Mouse (Mus musculus) urinary bladder, postnatal 0 days (tissue): ENCODE measurements around the gene Mttp. TPM values are rescaled to one million over a fixed set of nuclear protein-coding genes. Genes with fewer than 3 reads are reported as not detected.

ENCODE experiments used
- polyA plus RNA-seq: library from polyadenylated mRNA; unstranded; fragments of >200 nt; fragmentation: Nextera tagmentation; extraction: Ambion mirVana; gene quantifications from 2 replicates; pipeline ENCODE4 v1.2.1, GENCODE M21; 2015

The Mttp gene
- polyA plus RNA-seq: 3.5 and 3.7 TPM in 2 replicates

DNA sequence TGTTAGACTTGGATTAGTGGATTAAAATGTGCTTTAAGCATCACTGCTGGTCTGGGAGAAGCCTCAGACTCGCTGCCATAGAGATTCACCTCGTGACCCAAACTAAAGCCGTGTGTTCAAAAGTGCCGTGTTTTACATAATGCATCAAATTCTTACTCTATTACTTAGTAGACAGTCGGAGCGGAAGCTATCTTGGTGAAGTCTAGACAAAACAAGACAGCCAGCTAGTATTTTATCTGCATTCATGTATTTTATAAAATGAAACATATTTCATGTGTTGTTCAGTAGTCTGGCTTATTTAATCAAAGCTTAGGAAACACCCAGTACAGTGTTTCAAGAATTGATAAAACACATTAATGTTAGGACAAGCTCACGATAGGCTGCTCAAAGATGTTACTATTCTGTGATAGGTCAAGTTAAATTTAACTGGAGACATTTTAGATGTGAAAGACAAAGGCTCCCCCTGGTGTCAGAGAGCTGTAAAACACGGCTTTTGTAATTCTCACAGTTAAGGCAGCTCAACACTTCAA, at the start of gene Mttp:
Gene Mttp, minus strand, starts transcription at position 327 of the 530 bp plus-strand sequence.

DNA sequence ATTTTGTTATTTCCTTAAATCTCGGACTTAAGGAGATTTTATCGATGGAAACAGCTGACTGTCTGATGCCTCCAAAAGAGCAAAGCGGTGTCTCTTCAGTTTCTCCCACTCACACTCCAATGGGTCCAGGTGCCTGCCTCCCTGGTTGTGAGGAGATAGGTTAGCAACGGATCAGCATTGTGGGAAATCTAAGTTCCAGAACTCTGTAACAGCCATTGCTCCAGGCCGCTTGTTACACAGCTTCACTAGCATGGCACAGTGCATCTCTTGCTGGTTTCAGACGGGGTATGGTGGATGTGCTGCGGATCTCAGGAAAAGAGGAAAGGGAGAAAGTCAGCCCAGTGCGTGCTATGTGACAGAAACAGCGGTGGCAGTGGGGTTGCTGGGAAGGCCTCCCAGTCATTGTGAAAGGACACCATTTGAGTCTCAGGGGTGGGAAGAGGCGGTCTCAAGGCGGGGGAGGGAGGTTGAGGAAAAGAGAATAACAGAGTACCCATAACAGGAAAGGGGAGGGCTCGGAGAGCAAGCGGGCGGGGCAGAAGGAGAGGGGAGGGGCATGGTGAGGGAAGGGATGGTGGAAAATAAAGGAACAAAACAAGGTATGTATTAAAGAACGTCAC, 49.0 kb upstream of the Mttp start, which contains the start of gene 4930579F01Rik:
Gene 4930579F01Rik, minus strand, starts transcription at position 143 of the 620 bp plus-strand sequence.

DNA sequence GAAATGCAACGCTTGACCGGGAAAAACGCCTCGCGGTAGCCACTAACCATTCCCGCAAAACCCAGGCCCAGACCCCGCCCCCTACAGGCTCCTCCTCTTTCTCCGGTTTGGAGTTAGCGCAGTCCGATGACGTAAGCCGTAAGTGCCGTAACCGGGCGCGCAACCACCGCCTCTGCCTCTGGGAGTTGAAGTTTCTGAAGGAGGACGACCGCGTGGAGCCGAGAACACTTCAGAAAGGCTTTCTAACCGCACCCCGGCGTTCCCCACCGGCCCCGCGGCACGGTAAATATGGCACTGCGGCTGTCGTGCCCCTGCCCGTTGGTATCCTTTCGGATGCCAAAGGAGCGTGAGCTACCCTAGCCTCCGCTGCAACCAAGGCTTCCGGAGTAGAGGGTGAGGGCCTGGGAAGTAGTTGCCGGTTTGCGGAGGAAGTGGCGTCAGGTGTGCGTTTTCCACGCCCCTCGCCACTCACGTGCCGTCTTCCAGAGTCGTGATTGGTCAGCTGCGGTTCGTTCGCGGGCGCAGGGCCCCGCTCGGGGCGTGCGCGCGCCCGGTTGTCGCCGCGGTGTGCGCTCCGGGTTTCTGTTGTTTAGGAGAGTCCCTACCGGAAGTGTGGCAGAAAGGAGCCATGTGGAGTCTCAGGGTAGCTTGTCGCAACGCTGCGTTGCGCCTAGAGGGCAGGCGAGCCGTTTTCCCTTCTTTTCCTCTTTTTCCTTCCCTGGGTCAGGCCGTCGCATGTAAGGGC, 1.3 kb downstream of the Mttp start, which contains the start of gene Trmt10a:
Gene Trmt10a, plus strand, starts transcription at position 134 of the 745 bp plus-strand sequence.

DNA sequence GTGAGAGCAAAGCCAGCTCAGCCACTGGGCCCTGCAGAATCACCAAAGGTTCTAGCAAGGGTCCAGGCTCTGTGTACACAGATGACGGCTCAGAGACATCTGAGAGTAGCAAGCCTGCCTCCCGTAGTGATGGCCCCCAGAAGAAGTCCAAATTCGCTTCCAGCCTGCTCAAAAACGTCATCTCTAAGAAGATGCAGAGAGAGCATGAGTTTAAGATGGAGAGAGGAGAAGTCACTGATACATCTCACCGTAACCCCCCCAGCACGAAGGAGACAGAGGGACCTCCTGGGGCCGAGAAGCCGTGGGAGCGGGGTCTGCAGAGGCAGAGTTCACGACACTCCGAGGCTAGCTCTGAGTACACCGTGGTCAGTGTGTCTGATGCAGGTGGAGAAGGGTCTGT, 77.5 kb downstream of the Mttp start, which contains the start of gene Gm5105:
Gene Gm5105, minus strand, starts transcription at position 101 of the 400 bp plus-strand sequence.

DNA sequence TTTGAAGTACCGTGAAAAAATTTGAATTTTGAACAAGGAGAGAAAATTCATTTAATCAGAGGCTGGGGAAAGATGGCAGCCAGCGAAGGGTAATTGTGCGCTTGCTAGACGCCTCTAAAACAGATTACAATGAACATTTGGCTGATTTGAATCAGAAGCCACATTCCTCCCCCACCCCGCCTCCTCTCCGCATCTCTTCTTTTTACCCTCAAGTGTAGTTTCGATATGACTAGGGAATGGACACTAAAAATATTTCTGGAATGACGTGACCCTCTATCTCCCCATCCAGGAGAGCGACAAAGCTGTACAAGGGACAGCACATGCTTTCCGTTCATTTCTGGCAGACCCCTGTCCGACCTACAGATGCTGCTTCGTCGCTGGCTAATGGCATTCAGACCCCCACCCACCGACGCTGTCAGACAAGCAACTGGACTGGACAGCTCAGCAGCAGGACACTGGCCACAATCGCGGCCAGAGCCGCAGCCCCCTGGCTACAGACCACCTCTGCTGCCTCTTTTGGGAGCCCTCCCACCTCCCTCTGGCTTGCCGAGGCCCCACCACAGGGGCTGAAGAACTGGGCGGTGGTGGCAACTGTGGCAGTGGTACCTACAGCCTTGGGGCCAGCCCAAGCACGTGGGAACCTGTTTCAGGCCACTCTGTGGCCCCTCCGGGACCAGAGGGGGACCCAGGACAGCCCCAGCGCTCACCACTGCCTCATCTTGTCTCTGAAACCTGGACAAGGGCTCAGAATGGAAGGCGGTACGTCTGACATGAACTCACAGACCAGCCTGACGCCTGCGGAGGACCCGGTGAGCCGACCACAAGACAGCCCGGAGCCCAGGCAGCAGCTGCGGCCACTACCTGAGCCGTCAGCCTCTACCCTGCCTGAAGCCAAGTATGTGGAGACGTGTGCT, 79.8 kb downstream of the Mttp start, which contains the start of gene 1110002E22Rik:
Gene 1110002E22Rik, plus strand, starts transcription at position 321 of the 914 bp plus-strand sequence.

Other genes with a start within 250 kb of the Mttp start
- 110 and 117 TPM in 2 replicates for gene Lamtor3, start 226.5 kb downstream of the Mttp start, polyA plus RNA-seq
- gene Dapp1, start 163.4 kb downstream of the Mttp start, polyA plus RNA-seq: 8.7 and 10.6 TPM in 2 replicates
- 0.07 and 0.08 TPM in 2 replicates for gene 1110002E22Rik, start 79.9 kb downstream of the Mttp start, polyA plus RNA-seq
- 0.21 TPM in 1 of 2 replicates, not detected in the other for gene Gm5105, start 77.6 kb downstream of the Mttp start, polyA plus RNA-seq
- gene Trmt10a, start 1.5 kb downstream of the Mttp start, polyA plus RNA-seq: 5.0 and 7.9 TPM in 2 replicates
- gene 4930579F01Rik, start 48.9 kb upstream of the Mttp start, polyA plus RNA-seq: not detected in 2 replicates
- 2.0 and 2.9 TPM in 2 replicates for gene Adh7, start 72.8 kb upstream of the Mttp start, polyA plus RNA-seq
- 675 and 751 TPM in 2 replicates for gene Adh1, start 116.0 kb upstream of the Mttp start, polyA plus RNA-seq
- 0.31 and 0.34 TPM in 2 replicates for gene Adh6a, start 168.3 kb upstream of the Mttp start, polyA plus RNA-seq
- 0.24 TPM in 1 of 2 replicates, not detected in the other for gene Adh6b, start 196.8 kb upstream of the Mttp start, polyA plus RNA-seq